Mouse (Mus musculus): Measurements from ENCODE around the gene Znhit1.

Gene Znhit1

GRCm38 (mm10) chr5:136987934-136988271 is at the start of gene Znhit1:
Gene Znhit1 (minus strand): TSS chr5:136988021.
- DNase-seq (ENCODE audit: low read depth, low spot score): no peak

- no peak for DNase-seq (ENCODE audit: low read depth, low spot score)
Measured at GRCm38 (mm10) chr5:137036211-137036610, 48.4 kb upstream of the Znhit1 start.

- peak; percentile 61 for DNase-seq (ENCODE audit: low read depth, low spot score)
Measured at GRCm38 (mm10) chr5:137032641-137033074, 44.8 kb upstream of the Znhit1 start.

GRCm38 (mm10) chr5:137032033-137032421 is 44.2 kb upstream of the Znhit1 start:
- no peak for DNase-seq (ENCODE audit: low read depth, low spot score)

GRCm38 (mm10) chr5:137031076-137032032 is 43.5 kb upstream of the Znhit1 start:
- no peak for DNase-seq (ENCODE audit: low read depth, low spot score)

- no peak for DNase-seq (ENCODE audit: low read depth, low spot score)
Measured at GRCm38 (mm10) chr5:137030416-137030810, 42.6 kb upstream of the Znhit1 start.

- peak; percentile 68 for DNase-seq (ENCODE audit: low read depth, low spot score)
Measured at GRCm38 (mm10) chr5:137029643-137030415, 42.0 kb upstream of the Znhit1 start.

GRCm38 (mm10) chr5:137029273-137029585 is 41.4 kb upstream of the Znhit1 start:
- no peak for DNase-seq (ENCODE audit: low read depth, low spot score)

GRCm38 (mm10) chr5:137028561-137029272 is 40.9 kb upstream of the Znhit1 start:
- no peak for DNase-seq (ENCODE audit: low read depth, low spot score)

- no peak for DNase-seq (ENCODE audit: low read depth, low spot score)
Measured at GRCm38 (mm10) chr5:137026092-137026491, 38.3 kb upstream of the Znhit1 start, which contains the start of gene Vgf. Gene Vgf (plus strand): TSS chr5:137026392.

- peak; percentile 47 for DNase-seq (ENCODE audit: low read depth, low spot score)
Measured at GRCm38 (mm10) chr5:137025132-137025531, 37.3 kb upstream of the Znhit1 start.

GRCm38 (mm10) chr5:137024318-137024717 is 36.5 kb upstream of the Znhit1 start:
- no peak for DNase-seq (ENCODE audit: low read depth, low spot score)

GRCm38 (mm10) chr5:137015913-137016312 is 28.1 kb upstream of the Znhit1 start:
- no peak for DNase-seq (ENCODE audit: low read depth, low spot score)

- DNase-seq (ENCODE audit: low read depth, low spot score): no peak
Measured at GRCm38 (mm10) chr5:137012401-137012950, 24.7 kb upstream of the Znhit1 start.

- no peak for DNase-seq (ENCODE audit: low read depth, low spot score)
Measured at GRCm38 (mm10) chr5:137009988-137010387, 22.2 kb upstream of the Znhit1 start.

GRCm38 (mm10) chr5:137007276-137007675 is 19.5 kb upstream of the Znhit1 start:
- no peak for DNase-seq (ENCODE audit: low read depth, low spot score)

GRCm38 (mm10) chr5:137000612-137001011 is 12.8 kb upstream of the Znhit1 start:
- no peak for DNase-seq (ENCODE audit: low read depth, low spot score)

GRCm38 (mm10) chr5:136999449-136999848 is 11.6 kb upstream of the Znhit1 start:
- DNase-seq (ENCODE audit: low read depth, low spot score): no peak

GRCm38 (mm10) chr5:136989801-136990200 is 2.0 kb upstream of the Znhit1 start:
- no peak for DNase-seq (ENCODE audit: low read depth, low spot score)

GRCm38 (mm10) chr5:136988420-136988819 is 599 bp upstream of the Znhit1 start:
- DNase-seq (ENCODE audit: low read depth, low spot score): no peak

- no peak for DNase-seq (ENCODE audit: low read depth, low spot score)
Measured at GRCm38 (mm10) chr5:136987138-136987933, 485 bp downstream of the Znhit1 start.
